Mouse (Mus musculus): ENCODE data around the gene Mettl4.
A peak's percentile ranks its signal among the peaks of the same experiment; 100 is the strongest.

DNA sequence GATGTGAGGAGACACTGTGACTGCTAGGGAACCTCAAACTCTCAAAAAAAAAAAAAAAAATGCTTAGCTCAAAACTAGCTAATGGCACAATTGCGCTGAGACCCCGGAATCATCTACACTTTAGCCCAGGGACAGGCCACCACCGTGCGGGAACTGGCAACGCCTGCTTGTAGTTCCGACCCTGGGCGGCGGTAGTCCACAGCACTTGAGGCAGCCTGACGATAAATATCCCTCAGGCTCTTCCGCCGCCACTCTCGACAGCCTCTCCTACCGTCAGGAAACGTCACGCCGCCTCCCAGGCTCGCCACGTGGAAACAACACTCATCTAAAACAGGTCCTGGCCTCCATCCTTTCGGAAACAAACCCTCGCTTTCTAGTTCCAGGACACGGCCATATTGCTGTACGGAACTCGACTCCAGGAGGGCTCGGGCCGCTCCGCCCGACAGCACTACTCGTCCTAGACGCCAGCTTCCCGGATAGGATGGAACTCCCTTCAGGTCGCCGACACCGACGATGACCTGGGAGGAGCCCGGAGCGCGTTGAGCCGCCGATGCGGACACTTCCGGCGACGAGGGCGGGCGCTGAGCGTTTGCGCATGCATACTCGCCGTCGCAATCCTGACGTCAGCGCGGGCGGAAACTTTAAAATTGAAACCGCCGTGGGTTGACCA is at the start of gene Mettl4:
- TF ChIP-seq CTCF (IDR thresholded peaks at IDR 0.05; ENCODE audit: borderline replicate concordance, insufficient read depth, low read depth, low read length) (no peak), POLR2A (IDR thresholded peaks at IDR 0.05; ENCODE audit: borderline replicate concordance, insufficient read depth, low read length) (0 out of 2 replicates have a peak, but pooled peaks have one; percentile 33)

Measured in cerebellum, adult 2 months (tissue).